Mouse (Mus musculus): ENCODE data around the gene Olfr543. TPM values are rescaled to one million over a fixed set of nuclear protein-coding genes. Genes with fewer than 3 reads are reported as not detected.
"Not testable (repeated sequence)": the region's sequence is repeated elsewhere in the genome, so short reads cannot be mapped to it uniquely, and the experiment has no call there.

Olfr543 gene
- polyA plus RNA-seq, 1 experiment from 2014 or later: 0.67 TPM

- not testable (repeated sequence) for H3K27me3 ChIP-seq (ENCODE audit: control insufficient read depth, insufficient read depth, low read length); DNase-seq (ENCODE audit: low spot score); H3K4me1 ChIP-seq (ENCODE audit: control insufficient read depth, insufficient read depth, low read length); H3K4me2 ChIP-seq (ENCODE audit: low read depth, low read length); H3K4me3 ChIP-seq (ENCODE audit: low read depth, low read length); H3K9ac ChIP-seq (replicated peaks; ENCODE audit: low read length); H3K9me3 ChIP-seq (replicated peaks; ENCODE audit: control insufficient read depth, low read length); H3K27ac ChIP-seq (replicated peaks; ENCODE audit: low read depth, low read length); H3K36me3 ChIP-seq (replicated peaks; ENCODE audit: control insufficient read depth, insufficient read depth, low read depth, low read length)
- 0 out of 2 replicates have a peak, but pooled peaks have one; percentile 32 for ATAC-seq (replicated peaks; ENCODE audit: insufficient number of reproducible peaks, low FRiP score, low TSS enrichment, low read depth)
- 65% methylated on average over 6 of the region's 8 CpGs for WGBS
Measured at GRCm38 (mm10) chr7:102484766-102485165, 3.3 kb upstream of the Olfr543 start.

- 98% methylated on average over 2 of the region's 2 CpGs for WGBS
- Histone ChIP-seq H3K9me3 (replicated peaks; ENCODE audit: control insufficient read depth, low read length) (no peaks in the 10 kb centered on the region), H3K4me2 (ENCODE audit: low read depth, low read length) (no peak overlapping the region), H3K9ac (replicated peaks; ENCODE audit: low read length) (no peak overlapping the region), H3K4me1 (ENCODE audit: control insufficient read depth, insufficient read depth, low read length) (no peaks in the 10 kb centered on the region), H3K36me3 (replicated peaks; ENCODE audit: control insufficient read depth, insufficient read depth, low read depth, low read length) (no peaks in the 10 kb centered on the region), H3K4me3 (ENCODE audit: low read depth, low read length) (no peak overlapping the region), H3K27ac (replicated peaks; ENCODE audit: low read depth, low read length) (no peak overlapping the region), H3K27me3 (ENCODE audit: control insufficient read depth, insufficient read depth, low read length) (no peaks in the 10 kb centered on the region)
- ATAC-seq (replicated peaks; ENCODE audit: insufficient number of reproducible peaks, low FRiP score, low TSS enrichment, low read depth) (no peak), DNase-seq (ENCODE audit: low spot score) (no peak)
Measured at GRCm38 (mm10) chr7:102483665-102484064, 2.2 kb upstream of the Olfr543 start.

- H3K4me2 ChIP-seq (ENCODE audit: low read depth, low read length): no peak overlapping the region
- H3K9me3 ChIP-seq (replicated peaks; ENCODE audit: control insufficient read depth, low read length): no peaks in the 10 kb centered on the region
- ATAC-seq (replicated peaks; ENCODE audit: insufficient number of reproducible peaks, low FRiP score, low TSS enrichment, low read depth) (no peak), DNase-seq (ENCODE audit: low spot score) (no peak)
- H3K4me3 ChIP-seq (ENCODE audit: low read depth, low read length): no peak overlapping the region
- no peak overlapping the region for H3K9ac ChIP-seq (replicated peaks; ENCODE audit: low read length)
- H3K36me3 ChIP-seq (replicated peaks; ENCODE audit: control insufficient read depth, insufficient read depth, low read depth, low read length): no peaks in the 10 kb centered on the region
- WGBS: 83% methylated on average over 4 of the region's 4 CpGs
- H3K4me1 ChIP-seq (ENCODE audit: control insufficient read depth, insufficient read depth, low read length): no peaks in the 10 kb centered on the region
- no peaks in the 10 kb centered on the region for H3K27me3 ChIP-seq (ENCODE audit: control insufficient read depth, insufficient read depth, low read length)
- H3K27ac ChIP-seq (replicated peaks; ENCODE audit: low read depth, low read length): no peak overlapping the region
Measured at GRCm38 (mm10) chr7:102480821-102481220, 658 bp downstream of the Olfr543 start.

- no peak overlapping the region for H3K4me2 ChIP-seq (ENCODE audit: low read depth, low read length)
- H3K36me3 ChIP-seq (replicated peaks; ENCODE audit: control insufficient read depth, insufficient read depth, low read depth, low read length): no peaks in the 10 kb centered on the region
- H3K27ac ChIP-seq (replicated peaks; ENCODE audit: low read depth, low read length): no peak overlapping the region
- no peak for DNase-seq (ENCODE audit: low spot score)
- H3K27me3 ChIP-seq (ENCODE audit: control insufficient read depth, insufficient read depth, low read length): no peaks in the 10 kb centered on the region
- no peaks in the 10 kb centered on the region for H3K9me3 ChIP-seq (replicated peaks; ENCODE audit: control insufficient read depth, low read length)
- no peak for ATAC-seq (replicated peaks; ENCODE audit: insufficient number of reproducible peaks, low FRiP score, low TSS enrichment, low read depth)
- no peaks in the 10 kb centered on the region for H3K4me1 ChIP-seq (ENCODE audit: control insufficient read depth, insufficient read depth, low read length)
- no peak overlapping the region for H3K4me3 ChIP-seq (ENCODE audit: low read depth, low read length)
- H3K9ac ChIP-seq (replicated peaks; ENCODE audit: low read length): no peak overlapping the region
- WGBS: 86% methylated on average over 5 of the region's 5 CpGs
Measured at GRCm38 (mm10) chr7:102479368-102480078, 2.0 kb downstream of the Olfr543 start.

- no peaks in the 10 kb centered on the region for H3K9me3 ChIP-seq (replicated peaks; ENCODE audit: control insufficient read depth, low read length)
- DNase-seq (ENCODE audit: low spot score): no peak
- 83% methylated on average over 3 of the region's 3 CpGs for WGBS
- no peaks in the 10 kb centered on the region for H3K4me1 ChIP-seq (ENCODE audit: control insufficient read depth, insufficient read depth, low read length)
- no peaks in the 10 kb centered on the region for H3K27me3 ChIP-seq (ENCODE audit: control insufficient read depth, insufficient read depth, low read length)
- no peaks in the 10 kb centered on the region for H3K36me3 ChIP-seq (replicated peaks; ENCODE audit: control insufficient read depth, insufficient read depth, low read depth, low read length)
- H3K4me2 ChIP-seq (ENCODE audit: low read depth, low read length): no peak overlapping the region
- no peak for ATAC-seq (replicated peaks; ENCODE audit: insufficient number of reproducible peaks, low FRiP score, low TSS enrichment, low read depth)
- H3K9ac ChIP-seq (replicated peaks; ENCODE audit: low read length): no peak overlapping the region
- H3K27ac ChIP-seq (replicated peaks; ENCODE audit: low read depth, low read length): no peak overlapping the region
- H3K4me3 ChIP-seq (ENCODE audit: low read depth, low read length): no peak overlapping the region
Measured at GRCm38 (mm10) chr7:102478926-102479325, 2.6 kb downstream of the Olfr543 start.

GRCm38 (mm10) chr7:102478425-102478824 is 3.1 kb downstream of the Olfr543 start:
- ATAC-seq (replicated peaks; ENCODE audit: insufficient number of reproducible peaks, low FRiP score, low TSS enrichment, low read depth) (no peak), DNase-seq (ENCODE audit: low spot score) (no peak)
- no peaks in the 10 kb centered on the region for H3K27me3 ChIP-seq (ENCODE audit: control insufficient read depth, insufficient read depth, low read length)
- H3K27ac ChIP-seq (replicated peaks; ENCODE audit: low read depth, low read length): no peak overlapping the region
- H3K36me3 ChIP-seq (replicated peaks; ENCODE audit: control insufficient read depth, insufficient read depth, low read depth, low read length): no peaks in the 10 kb centered on the region
- no peaks in the 10 kb centered on the region for H3K9me3 ChIP-seq (replicated peaks; ENCODE audit: control insufficient read depth, low read length)
- WGBS: 91% methylated on average over 4 of the region's 4 CpGs
- H3K4me2 ChIP-seq (ENCODE audit: low read depth, low read length): no peak overlapping the region
- H3K4me1 ChIP-seq (ENCODE audit: control insufficient read depth, insufficient read depth, low read length): no peaks in the 10 kb centered on the region
- no peak overlapping the region for H3K9ac ChIP-seq (replicated peaks; ENCODE audit: low read length)
- no peak overlapping the region for H3K4me3 ChIP-seq (ENCODE audit: low read depth, low read length)

- H3K4me1 ChIP-seq (ENCODE audit: control insufficient read depth, insufficient read depth, low read length): no peaks in the 10 kb centered on the region
- no peak overlapping the region for H3K4me2 ChIP-seq (ENCODE audit: low read depth, low read length)
- ATAC-seq (replicated peaks; ENCODE audit: insufficient number of reproducible peaks, low FRiP score, low TSS enrichment, low read depth) (no peak), DNase-seq (ENCODE audit: low spot score) (no peak)
- H3K36me3 ChIP-seq (replicated peaks; ENCODE audit: control insufficient read depth, insufficient read depth, low read depth, low read length): no peaks in the 10 kb centered on the region
- H3K27me3 ChIP-seq (ENCODE audit: control insufficient read depth, insufficient read depth, low read length): no peaks in the 10 kb centered on the region
- WGBS: 78% methylated on average over 11 of the region's 11 CpGs
- no peak overlapping the region for H3K9ac ChIP-seq (replicated peaks; ENCODE audit: low read length)
- no peak overlapping the region for H3K27ac ChIP-seq (replicated peaks; ENCODE audit: low read depth, low read length)
- H3K9me3 ChIP-seq (replicated peaks; ENCODE audit: control insufficient read depth, low read length): no peaks in the 10 kb centered on the region
- H3K4me3 ChIP-seq (ENCODE audit: low read depth, low read length): no peak overlapping the region
Measured at GRCm38 (mm10) chr7:102477377-102477776, 4.1 kb downstream of the Olfr543 start.

- Histone ChIP-seq H3K36me3 (replicated peaks; ENCODE audit: control insufficient read depth, insufficient read depth, low read depth, low read length) (no peaks in the 10 kb centered on the region), H3K9me3 (replicated peaks; ENCODE audit: control insufficient read depth, low read length) (no peaks in the 10 kb centered on the region), H3K27ac (replicated peaks; ENCODE audit: low read depth, low read length) (no peak overlapping the region), H3K9ac (replicated peaks; ENCODE audit: low read length) (no peak overlapping the region), H3K4me2 (ENCODE audit: low read depth, low read length) (no peak overlapping the region), H3K27me3 (ENCODE audit: control insufficient read depth, insufficient read depth, low read length) (no peaks in the 10 kb centered on the region), H3K4me3 (ENCODE audit: low read depth, low read length) (no peak overlapping the region), H3K4me1 (ENCODE audit: control insufficient read depth, insufficient read depth, low read length) (no peaks in the 10 kb centered on the region)
- ATAC-seq (replicated peaks; ENCODE audit: insufficient number of reproducible peaks, low FRiP score, low TSS enrichment, low read depth) (no peak), DNase-seq (ENCODE audit: low spot score) (no peak)
- 90% methylated on average over 5 of the region's 5 CpGs for WGBS
Measured at GRCm38 (mm10) chr7:102476601-102477000, 4.9 kb downstream of the Olfr543 start.
